Mouse (Mus musculus) adrenal gland, adult 10 weeks (tissue): Measurements from ENCODE around the gene Ercc8. TPM values are rescaled to one million over a fixed set of nuclear protein-coding genes. Genes with fewer than 3 reads are reported as not detected.

ENCODE experiments used
- polyA plus RNA-seq: library from polyadenylated mRNA; stranded (reverse); fragments of 350-450 nt; fragmentation: Illumina TruSeq; extraction: RNeasy Lipid Tissue Mini Kit (QIAGEN cat#74804); gene quantifications from one replicate; pipeline ENCODE4 v1.2.3, GENCODE M21; 2014; ENCODE audit warnings: low read depth, low replicate concordance

Gene Ercc8
- polyA plus RNA-seq: 6.3 TPM

GRCm38 (mm10) chr13:108158465-108159240 is at the start of gene Ercc8, which contains the start of gene Ndufaf2:
Gene Ercc8 (plus strand): TSS chr13:108158731.
Gene Ndufaf2 (minus strand): TSS chr13:108158623.

GRCm38 (mm10) chr13:108214081-108214484 is 55.6 kb downstream of the Ercc8 start, which contains the start of gene Elovl7:
Gene Elovl7 (plus strand): TSS chr13:108214404.

Other genes with a start within 250 kb of the Ercc8 start
- gene Smim15, start 114.3 kb upstream of the Ercc8 start, polyA plus RNA-seq: 162 TPM
- gene Ndufaf2, start 108 bp upstream of the Ercc8 start, polyA plus RNA-seq: 119 TPM
- 8.0 TPM for gene Elovl7, start 55.7 kb downstream of the Ercc8 start, polyA plus RNA-seq
- gene Depdc1b, start 157.6 kb downstream of the Ercc8 start, polyA plus RNA-seq: 0.87 TPM